In the genomic region with DNA sequence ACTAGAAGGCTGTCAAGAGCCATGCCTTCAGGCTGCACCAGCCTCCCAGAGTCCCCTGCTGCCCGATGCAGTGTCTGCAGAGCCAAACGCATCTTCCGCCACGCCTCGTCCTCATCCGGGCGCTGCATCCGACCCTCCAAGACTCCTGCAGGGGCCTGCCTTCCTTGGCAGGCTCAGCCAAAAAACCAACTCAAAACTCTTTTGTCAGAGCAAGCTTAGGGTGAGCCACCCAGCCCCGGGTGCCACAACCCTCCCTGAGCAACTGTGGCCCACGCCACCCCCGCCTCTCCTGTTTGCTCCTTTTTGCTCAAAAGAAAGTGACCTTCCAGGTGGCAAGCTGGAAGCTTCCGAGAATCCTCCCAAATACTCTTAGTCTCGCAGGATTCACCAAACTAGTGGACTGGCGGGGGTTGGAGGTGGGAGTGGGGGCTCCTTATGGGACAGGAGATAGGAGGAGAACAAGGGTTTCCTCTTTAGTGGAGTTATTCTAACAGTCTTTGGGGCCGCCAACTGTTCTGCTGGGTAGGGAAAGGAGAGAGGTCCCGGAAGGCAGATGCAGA, we compare ENCODE assay signal across 8 mouse cellular contexts. TPM values are rescaled to one million over a fixed set of nuclear protein-coding genes. Genes with fewer than 3 reads are reported as not detected.
A peak's percentile ranks its signal among the peaks of the same experiment; 100 is the strongest.
DNase-seq lines count a peak whose midpoint lies in the region; ATAC-seq and TF ChIP-seq lines count a peak whose summit lies in the region.

No protein-coding gene starts in this region.

- H3K4me3 ChIP-seq in lung, embryonic 14.5 days (ENCODE audit: low read depth, low read length), result peak overlapping the region; percentile 95
- H3K4me3 ChIP-seq in forebrain, embryonic 10.5 days, result peak overlapping the region; percentile 99
- peak overlapping the region; percentile 72 for H3K4me3 ChIP-seq in hindbrain, postnatal 0 days (ENCODE audit: low read length)
- peak overlapping the region; percentile 95 for H3K4me3 ChIP-seq in liver, postnatal 0 days (ENCODE audit: low read depth, low read length)
- H3K4me3 ChIP-seq in stomach, embryonic 14.5 days (ENCODE audit: low read depth, low read length), result peak overlapping the region; percentile 88

- peaks cover 7% of the 10 kb centered on the region for H3K4me1 ChIP-seq in lung, embryonic 14.5 days (ENCODE audit: insufficient read depth)
- H3K4me1 ChIP-seq in forebrain, embryonic 10.5 days, result peaks cover 28% of the 10 kb centered on the region
- H3K4me1 ChIP-seq in hindbrain, postnatal 0 days (ENCODE audit: insufficient read depth, low read length), result peaks cover 9% of the 10 kb centered on the region
- peaks cover 16% of the 10 kb centered on the region for H3K4me1 ChIP-seq in liver, postnatal 0 days (ENCODE audit: insufficient read depth)
- peaks cover 13% of the 10 kb centered on the region for H3K4me1 ChIP-seq in stomach, embryonic 14.5 days (ENCODE audit: control insufficient read depth, insufficient read depth, low read length)

- peak overlapping the region; percentile 99 for H3K4me2 ChIP-seq in lung, embryonic 14.5 days
- H3K4me2 ChIP-seq in hindbrain, postnatal 0 days (ENCODE audit: low read depth, low read length), result peak overlapping the region; percentile 96
- H3K4me2 ChIP-seq in liver, postnatal 0 days (ENCODE audit: low read depth, low read length), result peak overlapping the region; percentile 84
- H3K4me2 ChIP-seq in stomach, embryonic 14.5 days (replicated peaks; ENCODE audit: low read depth, low read length), result peak overlapping the region; percentile 92

- TF ChIP-seq EP300 in liver, postnatal 0 days (IDR thresholded peaks at IDR 0.05; ENCODE audit: low read depth), result no peak

- H3K27me3 ChIP-seq in lung, embryonic 14.5 days (ENCODE audit: insufficient read depth, low read length), result no peaks in the 10 kb centered on the region
- no peaks in the 10 kb centered on the region for H3K27me3 ChIP-seq in forebrain, embryonic 10.5 days (ENCODE audit: poor library complexity, severe bottlenecking)
- no peaks in the 10 kb centered on the region for H3K27me3 ChIP-seq in hindbrain, postnatal 0 days (ENCODE audit: insufficient read depth, low read length)
- H3K27me3 ChIP-seq in liver, postnatal 0 days (ENCODE audit: insufficient read depth, low read length), result no peaks in the 10 kb centered on the region
- H3K27me3 ChIP-seq in stomach, embryonic 14.5 days (ENCODE audit: control insufficient read depth, insufficient read depth, low read length), result no peaks in the 10 kb centered on the region

- no peak for TF ChIP-seq POLR2A in brain, embryonic 14.5 days (IDR thresholded peaks at IDR 0.05; ENCODE audit: borderline replicate concordance, extremely low read depth, insufficient read depth, insufficient read length, poor library complexity, severe bottlenecking)

- H3K36me3 ChIP-seq in lung, embryonic 14.5 days (ENCODE audit: insufficient read depth), result peaks cover 41% of the 10 kb centered on the region
- H3K36me3 ChIP-seq in forebrain, embryonic 10.5 days (replicated peaks), result peaks cover 44% of the 10 kb centered on the region
- H3K36me3 ChIP-seq in hindbrain, postnatal 0 days (ENCODE audit: insufficient read depth, low read length), result no peaks in the 10 kb centered on the region
- H3K36me3 ChIP-seq in liver, postnatal 0 days (replicated peaks; ENCODE audit: insufficient read depth, low read length), result peaks cover 10% of the 10 kb centered on the region; the same call in 1 of the 2 replicates
- peaks cover 3% of the 10 kb centered on the region for H3K36me3 ChIP-seq in stomach, embryonic 14.5 days (ENCODE audit: control insufficient read depth, insufficient read depth, low read length)

- H3K27ac ChIP-seq in lung, embryonic 14.5 days (ENCODE audit: low read depth), result peak overlapping the region; percentile 88; the same call in 1 of the 2 replicates
- peak overlapping the region; percentile 96 for H3K27ac ChIP-seq in forebrain, embryonic 10.5 days
- peak overlapping the region; percentile 90 for H3K27ac ChIP-seq in hindbrain, postnatal 0 days
- H3K27ac ChIP-seq in liver, postnatal 0 days (ENCODE audit: low read depth), result 0 out of 2 replicates have a peak overlapping the region, but pooled peaks have one; percentile 1
- peak overlapping the region; percentile 55 for H3K27ac ChIP-seq in stomach, embryonic 14.5 days (ENCODE audit: low read length)

- 4% methylated on average over 16 of the region's 16 CpGs for WGBS in lung, embryonic 14.5 days
- WGBS in forebrain, embryonic 10.5 days, result 14% methylated on average over 16 of the region's 16 CpGs
- WGBS in hindbrain, postnatal 0 days, result 2% methylated on average over 16 of the region's 16 CpGs
- 26% methylated on average over 16 of the region's 16 CpGs for WGBS in liver, postnatal 0 days (ENCODE audit: insufficient replicate concordance)
- WGBS in stomach, embryonic 14.5 days, result 1% methylated on average over 16 of the region's 16 CpGs

- 0 out of 2 replicates have a peak, but pooled peaks have one; percentile 3 for TF ChIP-seq CTCF in lung, embryonic 14.5 days (IDR thresholded peaks at IDR 0.05; ENCODE audit: low read depth)
- no peak for TF ChIP-seq CTCF in brain, embryonic 14.5 days (IDR thresholded peaks at IDR 0.05; ENCODE audit: borderline replicate concordance, extremely low read depth, insufficient read depth, insufficient read length)
- peak; percentile 44 for TF ChIP-seq CTCF in hindbrain, postnatal 0 days (IDR thresholded peaks at IDR 0.05; ENCODE audit: low read depth)
- peak; percentile 10; the same call in 1 of the 2 replicates for TF ChIP-seq CTCF in liver, postnatal 0 days (IDR thresholded peaks at IDR 0.05; ENCODE audit: low read depth)

- no peaks in the 10 kb centered on the region for H3K9me3 ChIP-seq in lung, embryonic 14.5 days (ENCODE audit: low read depth, low read length)
- no peaks in the 10 kb centered on the region for H3K9me3 ChIP-seq in forebrain, embryonic 10.5 days
- no peaks in the 10 kb centered on the region for H3K9me3 ChIP-seq in hindbrain, postnatal 0 days (ENCODE audit: low read length)
- no peaks in the 10 kb centered on the region for H3K9me3 ChIP-seq in liver, postnatal 0 days (ENCODE audit: low read length)
- no peaks in the 10 kb centered on the region; the same call in 1 of the 2 replicates for H3K9me3 ChIP-seq in stomach, embryonic 14.5 days (ENCODE audit: control insufficient read depth, low read depth, low read length)

- peak; percentile 55 for DNase-seq in lung, embryonic 14.5 days
- DNase-seq in lung, postnatal 25 days (ENCODE audit: low spot score), result no peak
- DNase-seq in brain, embryonic 14.5 days (ENCODE audit: low read depth), result peak; percentile 44
- no peak for DNase-seq in forebrain, embryonic 10.5 days (ENCODE audit: extremely low spot score, low spot score)
- peak; percentile 60 for DNase-seq in hindbrain, postnatal 0 days (ENCODE audit: low spot score)
- DNase-seq in liver, postnatal 0 days, result peak; percentile 18
- no peak for DNase-seq in spleen, postnatal 14 days (ENCODE audit: low spot score in 2 of 2)

- no peak for ATAC-seq in lung, embryonic 14.5 days (ENCODE audit: insufficient read depth)
- peak; percentile 53 for ATAC-seq in hindbrain, postnatal 0 days
- no peak for ATAC-seq in liver, postnatal 0 days
- no peak; the same call in 1 of the 2 replicates for ATAC-seq in stomach, embryonic 14.5 days (ENCODE audit: insufficient number of reproducible peaks, insufficient read depth, low FRiP score, low read depth)

- H3K9ac ChIP-seq in lung, embryonic 14.5 days, result peak overlapping the region; percentile 96
- peak overlapping the region; percentile 91 for H3K9ac ChIP-seq in hindbrain, postnatal 0 days (replicated peaks; ENCODE audit: low read length)
- H3K9ac ChIP-seq in liver, postnatal 0 days (replicated peaks), result peak overlapping the region; percentile 98
- peak overlapping the region; percentile 95 for H3K9ac ChIP-seq in stomach, embryonic 14.5 days (replicated peaks; ENCODE audit: low read depth, low read length)

RNA-seq across cellular contexts. Expression of a gene that starts 1.1 kb away (rescaled TPM):
- 33.4 and 38.4 TPM in 2 replicates for polyA plus RNA-seq in lung, embryonic 14.5 days (2014; fragmentation: Nextera tagmentation; extraction: Ambion mirVana)
- polyA plus RNA-seq in brain, embryonic 14.5 days (2012; rRNA removed), result 161 and 190 TPM in 2 replicates
- 55.6 and 57.8 TPM in 2 replicates for polyA plus RNA-seq in forebrain, embryonic 10.5 days (2016; fragmentation: Nextera tagmentation; extraction: Ambion mirVana)
- 60.2 and 87.5 TPM in 2 replicates for total RNA-seq in hindbrain, postnatal 0 days (2014; rRNA removed)
- 38.8 and 38.9 TPM in 2 replicates for polyA plus RNA-seq in hindbrain, postnatal 0 days (2015; fragmentation: Nextera tagmentation; extraction: Ambion mirVana)
- polyA plus RNA-seq in liver, postnatal 0 days (2015; fragmentation: Nextera tagmentation; extraction: Ambion mirVana), result 5.0 and 5.3 TPM in 2 replicates
- polyA plus RNA-seq in stomach, embryonic 14.5 days (2014; fragmentation: Nextera tagmentation; extraction: Ambion mirVana), result 30.9 and 39.6 TPM in 2 replicates

RNA-seq across cellular contexts. Expression of a gene that starts 3.7 kb away (rescaled TPM):
- polyA plus RNA-seq in lung, embryonic 14.5 days (2014; fragmentation: Nextera tagmentation; extraction: Ambion mirVana), result 69.7 and 76.5 TPM in 2 replicates
- 98.7 and 99.3 TPM in 2 replicates for polyA plus RNA-seq in brain, embryonic 14.5 days (2012; rRNA removed)
- polyA plus RNA-seq in forebrain, embryonic 10.5 days (2016; fragmentation: Nextera tagmentation; extraction: Ambion mirVana), result 129 and 141 TPM in 2 replicates
- 59.3 and 66.7 TPM in 2 replicates for total RNA-seq in hindbrain, postnatal 0 days (2014; rRNA removed)
- 105 and 117 TPM in 2 replicates for polyA plus RNA-seq in hindbrain, postnatal 0 days (2015; fragmentation: Nextera tagmentation; extraction: Ambion mirVana)
- 45.1 and 46.6 TPM in 2 replicates for polyA plus RNA-seq in liver, postnatal 0 days (2015; fragmentation: Nextera tagmentation; extraction: Ambion mirVana)
- 74.3 and 85.2 TPM in 2 replicates for polyA plus RNA-seq in stomach, embryonic 14.5 days (2014; fragmentation: Nextera tagmentation; extraction: Ambion mirVana)

RNA-seq across cellular contexts. Expression of a gene that starts 29.9 kb away (rescaled TPM):
- polyA plus RNA-seq in lung, embryonic 14.5 days (2014; fragmentation: Nextera tagmentation; extraction: Ambion mirVana), result 16.3 and 22.1 TPM in 2 replicates
- 47.2 and 57.5 TPM in 2 replicates for polyA plus RNA-seq in brain, embryonic 14.5 days (2012; rRNA removed)
- 26.6 and 28.9 TPM in 2 replicates for polyA plus RNA-seq in forebrain, embryonic 10.5 days (2016; fragmentation: Nextera tagmentation; extraction: Ambion mirVana)
- 66.7 and 66.8 TPM in 2 replicates for total RNA-seq in hindbrain, postnatal 0 days (2014; rRNA removed)
- polyA plus RNA-seq in hindbrain, postnatal 0 days (2015; fragmentation: Nextera tagmentation; extraction: Ambion mirVana), result 42.9 and 44.0 TPM in 2 replicates
- 5.4 and 6.4 TPM in 2 replicates for polyA plus RNA-seq in liver, postnatal 0 days (2015; fragmentation: Nextera tagmentation; extraction: Ambion mirVana)
- 21.0 and 24.9 TPM in 2 replicates for polyA plus RNA-seq in stomach, embryonic 14.5 days (2014; fragmentation: Nextera tagmentation; extraction: Ambion mirVana)

RNA-seq across cellular contexts. Expression of a gene that starts 33.3 kb away (rescaled TPM):
- polyA plus RNA-seq in lung, embryonic 14.5 days (2014; fragmentation: Nextera tagmentation; extraction: Ambion mirVana), result 74.8 and 75.5 TPM in 2 replicates
- polyA plus RNA-seq in brain, embryonic 14.5 days (2012; rRNA removed), result 92.4 and 109 TPM in 2 replicates
- 96.5 and 98.2 TPM in 2 replicates for polyA plus RNA-seq in forebrain, embryonic 10.5 days (2016; fragmentation: Nextera tagmentation; extraction: Ambion mirVana)
- total RNA-seq in hindbrain, postnatal 0 days (2014; rRNA removed), result 48.6 and 53.4 TPM in 2 replicates
- 44.4 and 47.2 TPM in 2 replicates for polyA plus RNA-seq in hindbrain, postnatal 0 days (2015; fragmentation: Nextera tagmentation; extraction: Ambion mirVana)
- 17.0 and 17.2 TPM in 2 replicates for polyA plus RNA-seq in liver, postnatal 0 days (2015; fragmentation: Nextera tagmentation; extraction: Ambion mirVana)
- polyA plus RNA-seq in stomach, embryonic 14.5 days (2014; fragmentation: Nextera tagmentation; extraction: Ambion mirVana), result 61.5 and 67.6 TPM in 2 replicates

RNA-seq across cellular contexts. Expression of a gene that starts 40.7 kb away (rescaled TPM):
- polyA plus RNA-seq in lung, embryonic 14.5 days (2014; fragmentation: Nextera tagmentation; extraction: Ambion mirVana), result 2.0 and 2.6 TPM in 2 replicates
- 15.9 and 20.0 TPM in 2 replicates for polyA plus RNA-seq in brain, embryonic 14.5 days (2012; rRNA removed)
- polyA plus RNA-seq in forebrain, embryonic 10.5 days (2016; fragmentation: Nextera tagmentation; extraction: Ambion mirVana), result 3.3 and 4.2 TPM in 2 replicates
- 4.7 and 5.2 TPM in 2 replicates for total RNA-seq in hindbrain, postnatal 0 days (2014; rRNA removed)
- 1.1 and 1.6 TPM in 2 replicates for polyA plus RNA-seq in hindbrain, postnatal 0 days (2015; fragmentation: Nextera tagmentation; extraction: Ambion mirVana)
- polyA plus RNA-seq in liver, postnatal 0 days (2015; fragmentation: Nextera tagmentation; extraction: Ambion mirVana), result 18.1 and 20.2 TPM in 2 replicates
- polyA plus RNA-seq in stomach, embryonic 14.5 days (2014; fragmentation: Nextera tagmentation; extraction: Ambion mirVana), result 2.1 and 2.4 TPM in 2 replicates

Comparison
In these comparisons a context has a peak if more than half of its experiments do, and no peak if none do; other contexts are left out.
1. DNase-seq: peak in lung, embryonic 14.5 days (single experiment), brain, embryonic 14.5 days (single experiment), hindbrain, postnatal 0 days (single experiment) and liver, postnatal 0 days (single experiment); none in lung, postnatal 25 days (single experiment), forebrain, embryonic 10.5 days (single experiment) and spleen, postnatal 14 days (0 of 2).
2. H3K27ac ChIP-seq: peak in every context shown above with its lines; median percentile 96 in forebrain, embryonic 10.5 days; 90 in hindbrain, postnatal 0 days; 88 in lung, embryonic 14.5 days; 55 in stomach, embryonic 14.5 days; 1 in liver, postnatal 0 days.
3. Peak in every context shown above with its lines, with median percentiles within 50 percentile points of each other: H3K4me2 ChIP-seq, H3K4me3 ChIP-seq and H3K9ac ChIP-seq.